Mouse (Mus musculus) layer of hippocampus, adult 8-10 months (tissue): Measurements from ENCODE around the gene Mum1. TPM values are rescaled to one million over a fixed set of nuclear protein-coding genes. Genes with fewer than 3 reads are reported as not detected.

ENCODE experiments used
- DNase-seq, 2 experiments: peaks; one replicate each; pipeline ENCODE4 v3.0.0; 2022; ENCODE audit warnings: low spot score in 2 of 2
- total RNA-seq, 4 experiments: library from RNA; stranded (reverse); gene quantifications; 2 replicates each; pipeline ENCODE4 v1.2.4; 2022

Gene Mum1
- total RNA-seq: 10 to 100 TPM; 44.5 to 51.5 (median 45.6) TPM

DNA sequence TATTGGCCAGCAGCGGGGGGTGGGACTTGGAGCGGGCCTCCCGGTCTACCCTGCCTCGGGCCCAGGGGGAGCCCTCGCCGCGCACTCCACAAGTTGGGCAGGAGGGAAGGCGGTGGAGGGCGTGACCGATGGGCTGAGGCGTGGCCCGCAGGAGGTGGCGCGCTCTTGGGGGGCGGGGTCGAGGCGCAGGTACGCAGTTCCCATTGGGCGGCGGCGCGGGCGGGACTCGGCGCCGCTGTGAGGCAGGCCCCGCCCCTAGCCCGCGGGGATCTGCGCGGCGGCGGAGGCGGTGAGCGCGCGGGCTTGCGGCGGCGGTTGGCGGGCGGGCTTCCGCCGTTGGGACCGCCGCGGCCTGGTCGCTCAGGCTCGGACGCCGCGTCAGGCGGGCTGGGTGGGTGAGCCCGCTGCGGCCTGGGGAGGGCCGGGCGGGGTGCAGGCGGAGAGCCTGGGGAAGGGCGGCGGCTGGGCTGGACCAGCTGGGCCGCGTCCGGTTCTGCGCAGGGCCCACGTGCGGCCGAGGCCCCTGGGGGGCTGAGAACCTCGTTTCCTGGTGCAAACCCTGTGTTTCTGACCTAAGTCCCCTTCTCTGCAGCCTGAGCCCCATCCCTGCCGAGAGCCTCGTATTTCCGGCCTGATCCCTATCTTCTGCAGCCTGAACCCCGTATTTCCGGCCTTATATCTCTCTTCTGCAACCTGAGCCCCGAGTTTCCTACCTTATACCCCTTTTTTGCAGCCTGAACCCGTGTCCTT, at the start of gene Mum1:
Gene Mum1 (plus strand): TSS at position 19 of the 750 bp plus-strand sequence.
- DNase-seq: peak; percentile 99

- no peak for DNase-seq
These were observed 48.6 kb upstream of the Mum1 start for GRCm38 (mm10) chr10:80177441-80178279.

DNA sequence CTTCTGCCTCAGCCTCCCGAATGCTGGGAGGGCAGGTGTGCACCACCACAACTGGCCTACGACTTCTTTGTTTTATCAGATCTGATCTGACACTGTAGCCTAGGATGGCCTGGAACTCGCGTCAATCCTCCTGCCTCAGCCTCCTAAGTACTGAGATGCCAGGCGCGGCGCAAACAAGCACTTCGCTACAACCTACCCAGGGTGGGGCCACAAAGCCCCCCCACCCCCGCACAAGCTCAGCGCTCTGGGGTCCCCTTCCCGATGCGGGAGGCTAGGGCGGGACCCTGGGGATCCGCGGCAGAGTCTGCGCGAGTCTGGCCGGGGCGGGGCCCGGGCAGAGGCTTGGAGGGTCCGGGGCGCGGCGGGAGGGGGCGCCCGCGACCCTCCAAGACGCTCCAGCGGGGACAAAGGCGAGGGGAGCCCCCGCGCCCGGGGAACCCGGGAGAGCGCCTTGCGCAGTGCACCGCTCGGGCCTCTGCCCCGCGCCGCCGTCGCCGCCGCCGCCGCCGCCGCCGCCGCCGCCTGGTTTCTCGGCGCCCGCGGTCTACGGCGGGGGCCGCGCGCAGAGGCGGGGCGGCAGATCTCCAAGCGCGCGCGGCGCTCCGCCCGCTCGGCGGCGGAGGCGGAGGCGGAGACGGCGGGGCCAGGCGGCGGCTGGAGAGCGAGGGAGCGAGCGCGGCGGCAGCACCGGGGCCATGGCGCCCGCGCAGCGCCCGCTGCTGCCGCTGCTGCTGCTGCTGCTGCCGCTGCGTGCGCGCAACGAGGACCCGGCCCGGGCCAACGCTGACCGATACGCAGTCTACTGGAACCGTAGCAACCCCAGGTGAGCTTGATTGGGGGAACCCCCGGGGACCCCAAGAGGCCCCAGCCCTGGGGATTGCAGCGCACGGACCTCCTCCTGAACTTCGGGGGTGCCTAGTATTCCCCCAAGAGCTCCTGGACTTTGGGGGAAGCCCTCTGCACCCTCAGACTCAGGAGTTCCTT, 46.9 kb upstream of the Mum1 start, which contains the start of gene Efna2:
Gene Efna2 (plus strand): TSS at position 415 of the 984 bp plus-strand sequence.
- no peak for DNase-seq

GRCm38 (mm10) chr10:80180288-80180687, 45.9 kb upstream of the Mum1 start:
- no peak for DNase-seq

GRCm38 (mm10) chr10:80180823-80181222, 45.4 kb upstream of the Mum1 start:
- DNase-seq: no peak

- DNase-seq: no peak
These were observed 43.7 kb upstream of the Mum1 start for GRCm38 (mm10) chr10:80182547-80182946.

- DNase-seq: no peak
These were observed 39.6 kb upstream of the Mum1 start for GRCm38 (mm10) chr10:80186649-80187048.

GRCm38 (mm10) chr10:80187739-80188138, 38.5 kb upstream of the Mum1 start:
- no peak for DNase-seq

DNA sequence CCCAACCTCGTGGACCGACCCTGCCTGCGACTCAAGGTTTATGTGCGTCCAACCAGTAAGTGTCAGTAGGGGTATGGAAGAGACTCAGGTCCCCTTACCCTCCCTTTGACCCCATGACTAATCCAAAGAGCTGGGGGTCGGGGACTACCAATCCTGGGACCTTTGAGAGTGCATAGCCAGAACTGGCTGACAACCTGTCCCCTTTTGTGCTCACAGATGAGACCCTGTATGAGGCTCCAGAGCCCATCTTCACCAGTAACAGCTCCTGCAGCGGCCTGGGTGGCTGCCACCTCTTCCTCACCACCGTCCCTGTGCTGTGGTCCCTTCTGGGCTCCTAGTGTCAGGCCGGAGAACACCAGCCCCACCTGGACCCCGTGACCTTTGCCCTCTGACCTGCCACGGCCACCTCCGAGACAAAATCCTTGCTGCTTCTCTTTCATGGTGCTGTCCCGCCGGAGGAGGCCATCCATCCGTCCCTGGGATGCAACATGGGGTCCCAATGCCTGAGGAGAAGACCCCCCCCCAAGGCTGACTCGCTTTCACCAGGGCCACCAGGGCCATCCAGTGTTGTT, 37.7 kb upstream of the Mum1 start:
- no peak for DNase-seq

GRCm38 (mm10) chr10:80189999-80190398, 36.2 kb upstream of the Mum1 start:
- DNase-seq: no peak

DNA sequence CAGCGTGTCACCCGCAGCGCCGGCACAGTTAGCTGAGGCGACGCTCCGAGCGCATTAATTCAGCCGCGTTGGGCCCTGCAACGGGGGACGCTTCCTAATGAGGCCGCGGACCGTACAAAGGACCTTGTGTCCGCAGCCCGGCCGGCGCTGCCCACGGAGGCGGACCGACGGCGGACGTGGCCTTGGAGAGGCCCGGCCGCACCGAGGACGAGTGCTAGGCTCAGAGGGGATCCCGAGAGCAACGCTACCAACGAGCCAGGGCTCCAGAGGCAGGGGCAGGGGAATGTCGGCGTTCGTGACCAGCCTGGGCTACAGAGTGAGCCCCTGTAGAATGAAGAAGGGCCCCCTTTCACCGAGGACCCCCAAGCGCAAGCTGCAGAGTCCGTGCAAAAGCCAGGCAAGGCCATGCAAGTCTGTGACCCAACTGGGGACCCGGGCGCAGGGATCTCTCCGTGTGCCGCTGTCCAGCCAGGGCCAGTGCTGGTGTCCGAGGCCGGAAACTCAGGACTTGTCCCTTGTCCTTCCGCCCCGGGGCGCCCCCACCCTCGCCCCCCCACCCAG, 35.7 kb upstream of the Mum1 start:
- DNase-seq: no peak

DNA sequence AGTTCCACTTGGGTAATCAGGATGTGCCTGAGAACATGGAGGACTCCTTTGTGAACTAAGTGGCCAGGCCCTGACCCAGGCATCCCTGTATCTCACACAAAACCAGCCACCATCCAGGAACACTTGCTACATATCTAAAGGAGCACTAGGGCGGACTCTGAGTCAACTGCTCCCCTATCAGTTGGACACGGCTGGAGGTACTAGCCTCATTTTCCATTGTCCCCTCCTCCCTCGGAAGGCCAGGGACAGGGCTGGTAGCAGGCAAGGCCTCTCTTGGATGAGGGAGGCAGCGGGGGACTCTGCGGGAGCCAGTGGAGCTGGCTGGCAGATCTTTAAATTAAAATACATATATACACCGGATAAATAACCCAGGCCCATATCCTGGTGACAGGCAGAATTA, 32.3 kb upstream of the Mum1 start:
- no peak for DNase-seq

DNA sequence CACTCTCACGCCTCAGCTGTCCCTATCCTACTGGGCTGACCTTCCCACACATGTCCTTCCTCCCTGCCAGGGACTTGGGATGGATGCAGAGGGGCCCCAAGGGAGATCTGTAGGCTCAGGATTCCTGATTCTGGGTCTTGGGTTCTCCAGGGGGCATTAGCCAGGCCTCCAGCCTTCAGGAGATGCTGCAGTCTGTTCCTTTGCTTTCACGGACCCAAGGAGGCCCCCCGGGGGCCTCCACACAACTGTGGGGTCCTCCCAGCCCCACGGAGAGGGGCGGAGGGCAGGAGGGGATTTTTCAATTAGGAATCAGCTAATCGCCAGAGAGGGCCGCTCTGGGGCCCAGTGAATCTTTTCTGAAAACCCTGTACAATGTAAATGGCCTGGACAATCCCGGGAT, 31.8 kb upstream of the Mum1 start:
- no peak for DNase-seq

DNA sequence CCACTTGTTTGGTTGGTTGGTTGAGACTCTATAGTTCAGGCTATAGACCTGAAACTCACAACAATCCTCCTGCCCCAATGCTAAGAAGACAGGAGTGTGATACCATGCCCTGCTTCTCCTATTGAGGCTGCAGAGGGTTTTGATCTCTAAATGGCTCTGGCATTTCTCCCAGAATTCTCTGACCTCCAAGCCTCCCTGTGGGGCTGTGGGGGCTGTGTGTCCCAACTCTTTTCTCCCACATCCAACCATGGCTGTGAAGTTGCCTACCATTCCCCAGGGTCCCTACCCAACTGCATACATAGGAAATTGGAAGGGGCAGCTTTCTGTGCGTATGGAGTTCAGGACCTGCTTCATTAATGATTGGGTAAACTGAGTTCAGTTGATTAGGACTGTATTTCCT, 30.1 kb upstream of the Mum1 start:
- no peak for DNase-seq

GRCm38 (mm10) chr10:80196778-80197581, 29.3 kb upstream of the Mum1 start:
- DNase-seq: no peak

- peak; percentile 69 to 76 for DNase-seq
These were observed 26.7 kb upstream of the Mum1 start for GRCm38 (mm10) chr10:80199440-80200008.

GRCm38 (mm10) chr10:80200485-80200884, 25.7 kb upstream of the Mum1 start:
- no peak for DNase-seq

DNA sequence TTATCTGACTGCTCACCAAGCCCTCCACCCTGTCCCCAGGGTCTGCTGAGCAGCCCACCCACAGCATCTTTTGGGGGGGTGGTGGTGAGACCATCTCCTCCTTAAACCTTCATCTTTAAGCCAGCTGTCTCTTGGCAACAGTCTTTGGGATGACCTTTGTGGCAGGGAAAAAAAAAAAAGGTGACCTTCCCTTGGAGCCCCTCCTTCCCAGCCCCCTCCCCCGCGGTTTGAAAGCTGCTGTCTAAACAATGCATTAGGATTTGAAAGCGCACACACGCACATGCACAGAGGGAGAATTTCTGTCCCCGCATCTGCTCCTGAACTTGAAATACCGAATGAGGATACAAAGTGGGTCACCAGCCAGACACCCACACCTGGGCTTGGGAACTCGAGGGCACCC, 22.2 kb upstream of the Mum1 start:
- DNase-seq: no peak

GRCm38 (mm10) chr10:80207201-80207600, 19.0 kb upstream of the Mum1 start:
- no peak for DNase-seq
